Mouse (Mus musculus) liver, postnatal 0 days (tissue): ENCODE data around the gene Tmpo.

Experiments used
- CTCF ChIP-seq: sonication (generic); IDR thresholded peaks from 2 replicates; pipeline ENCODE4 v1.5.1; 2016; ENCODE audit warnings: antibody characterized with exemption, low read depth
- EP300 ChIP-seq: IDR thresholded peaks from 2 replicates; pipeline ENCODE4 v1.6.1; 2016; ENCODE audit warnings: antibody characterized with exemption, low read depth, mild to moderate bottlenecking

DNA sequence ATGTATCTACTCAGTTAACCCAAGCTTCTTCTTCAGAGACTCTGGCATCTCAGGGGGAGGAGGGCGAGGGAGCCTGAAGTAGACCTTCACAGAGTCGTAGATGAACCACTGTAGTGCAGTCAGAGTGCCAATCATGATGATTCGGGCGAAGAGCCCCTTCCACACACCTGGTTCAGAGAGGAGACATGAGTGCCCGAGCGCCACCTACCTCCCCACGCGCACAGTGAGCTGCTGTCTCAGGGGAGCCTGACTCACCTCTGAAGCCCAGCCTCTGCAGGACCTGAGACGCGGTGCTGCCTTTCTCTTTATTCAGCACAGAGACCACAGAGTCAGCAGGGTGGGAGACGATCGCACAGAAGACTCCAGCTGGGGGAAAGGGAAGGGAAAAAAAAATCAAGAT, 64.2 kb downstream of the Tmpo start:
- TF ChIP-seq CTCF (no peak), EP300 (no peak)
